Mouse (Mus musculus) cerebellum, adult 11-12 months (tissue): Measurements from ENCODE around the gene H2-Q4.
"Not testable (repeated sequence)": the region's sequence is repeated elsewhere in the genome, so short reads cannot be mapped to it uniquely, and the experiment has no call there.

Experiments used
- DNase-seq: peaks from one replicate; pipeline ENCODE4 v3.0.0; 2022

Gene H2-Q4

GRCm38 (mm10) chr17:35420206-35420810, 40.9 kb downstream of the H2-Q4 start:
- DNase-seq: not testable (repeated sequence)

- DNase-seq: not testable (repeated sequence)
Measured at GRCm38 (mm10) chr17:35421331-35421730, 41.9 kb downstream of the H2-Q4 start.

- DNase-seq: not testable (repeated sequence)
Measured at GRCm38 (mm10) chr17:35422360-35422759, 42.9 kb downstream of the H2-Q4 start.

- not testable (repeated sequence) for DNase-seq
Measured at GRCm38 (mm10) chr17:35423131-35423810, 43.9 kb downstream of the H2-Q4 start.

GRCm38 (mm10) chr17:35424106-35424505, 44.7 kb downstream of the H2-Q4 start:
- DNase-seq: not testable (repeated sequence)

- DNase-seq: not testable (repeated sequence)
Measured at GRCm38 (mm10) chr17:35424624-35425416, 45.4 kb downstream of the H2-Q4 start, which contains the start of gene H2-Q6. Gene H2-Q6, plus strand, starts transcription at chr17:35424850.

- not testable (repeated sequence) for DNase-seq
Measured at GRCm38 (mm10) chr17:35425474-35425873, 46.1 kb downstream of the H2-Q4 start.

- DNase-seq: not testable (repeated sequence)
Measured at GRCm38 (mm10) chr17:35428883-35429282, 49.5 kb downstream of the H2-Q4 start.

GRCm38 (mm10) chr17:35430671-35431070, 51.3 kb downstream of the H2-Q4 start:
- DNase-seq: not testable (repeated sequence)

GRCm38 (mm10) chr17:35432167-35432566, 52.8 kb downstream of the H2-Q4 start:
- not testable (repeated sequence) for DNase-seq

- not testable (repeated sequence) for DNase-seq
Measured at GRCm38 (mm10) chr17:35434836-35435235, 55.4 kb downstream of the H2-Q4 start.
